Mouse (Mus musculus) embryonic facial prominence, embryonic 13.5 days (tissue): ENCODE results near the gene Spaca4. TPM values are rescaled to one million over a fixed set of nuclear protein-coding genes. Genes with fewer than 3 reads are reported as not detected.

Experiments
- ATAC-seq: fragments of 200-750 bp; cut with Nextera tagmentation; 2 replicates; pipeline ENCODE4 v1.8.0; 2017; ENCODE audit warnings: low read depth; ENCODE audit not compliant: insufficient number of reproducible peaks, insufficient read depth, low FRiP score, low TSS enrichment
- H3K27ac ChIP-seq: fragments of 300-500 bp; sonication (generic); 2 replicates; pipeline ENCODE4 v1.5.1; 2015; ENCODE audit warnings: moderate library complexity, mild to moderate bottlenecking, inconsistent platforms
- H3K27me3 ChIP-seq: fragments of 300-500 bp; sonication (generic); 2 replicates; pipeline ENCODE4 v1.6.1; 2015; ENCODE audit warnings: mild to moderate bottlenecking, inconsistent platforms
- H3K36me3 ChIP-seq: fragments of 300-500 bp; sonication (generic); 2 replicates; pipeline ENCODE4 v1.6.1; 2015; ENCODE audit warnings: mild to moderate bottlenecking, inconsistent platforms
- H3K4me1 ChIP-seq: fragments of 300-500 bp; sonication (generic); 2 replicates; pipeline ENCODE4 v1.6.1; 2015; ENCODE audit warnings: inconsistent platforms
- H3K4me2 ChIP-seq: fragments of 300-500 bp; sonication (generic); 2 replicates; pipeline ENCODE4 v1.6.1; 2015; ENCODE audit warnings: moderate library complexity, mild to moderate bottlenecking, inconsistent platforms
- H3K4me3 ChIP-seq: fragments of 300-500 bp; sonication (generic); 2 replicates; pipeline ENCODE4 v1.5.1; 2015; ENCODE audit warnings: mild to moderate bottlenecking, inconsistent platforms
- H3K9ac ChIP-seq: fragments of 300-500 bp; sonication (generic); 2 replicates; pipeline ENCODE4 v1.6.1; 2015; ENCODE audit warnings: mild to moderate bottlenecking, inconsistent platforms
- H3K9me3 ChIP-seq: fragments of 300-500 bp; sonication (generic); 2 replicates; pipeline ENCODE4 v1.6.1; 2016; ENCODE audit warnings: inconsistent platforms
- WGBS: fragments of 180-500 bp; shearing (Covaris S2); methylation state at CpG from one replicate; pipeline ENCODE4 v1.1.7; 2015; ENCODE audit warnings: mixed read lengths; 5-methylcytosine and 5-hydroxymethylcytosine counted together
- polyA plus RNA-seq: library from polyadenylated mRNA; unstranded; fragments of >200 nt; fragmentation: Nextera tagmentation; extraction: Ambion mirVana; gene quantifications from 2 replicates; pipeline ENCODE4 v1.2.1, GENCODE M21; 2015

Spaca4 gene
- polyA plus RNA-seq, 1 experiment from 2014 or later, result not detected

- Histone ChIP-seq H3K27ac (no peak overlapping the region), H3K4me2 (no peak overlapping the region), H3K27me3 (no peaks in the 10 kb centered on the region), H3K4me3 (no peak overlapping the region), H3K36me3 (peaks cover 48% of the 10 kb centered on the region), H3K9me3 (no peaks in the 10 kb centered on the region), H3K9ac (no peak overlapping the region), H3K4me1 (peaks cover 52% of the 10 kb centered on the region)
- WGBS, result 90% methylated on average over 20 of the region's 20 CpGs
- no peak for ATAC-seq
These were observed 15.0 kb downstream of the Spaca4 start for GRCm38 (mm10) chr7:45710477-45711191.

GRCm38 (mm10) chr7:45709677-45710355 lies 15.8 kb downstream of the Spaca4 start:
- H3K9ac ChIP-seq, result 0 out of 2 replicates have a peak overlapping the region, but pooled peaks have one; percentile 52
- no peak overlapping the region for H3K4me3 ChIP-seq
- no peak for ATAC-seq
- 74% methylated on average over 14 of the region's 14 CpGs for WGBS
- peaks cover 48% of the 10 kb centered on the region for H3K36me3 ChIP-seq
- H3K27ac ChIP-seq, result peak overlapping the region; percentile 39; the same call in 1 of the 2 replicates
- H3K4me1 ChIP-seq, result peaks cover 52% of the 10 kb centered on the region
- no peaks in the 10 kb centered on the region for H3K9me3 ChIP-seq
- H3K27me3 ChIP-seq, result no peaks in the 10 kb centered on the region
- H3K4me2 ChIP-seq, result no peak overlapping the region

GRCm38 (mm10) chr7:45709036-45709435 lies 16.6 kb downstream of the Spaca4 start:
- Histone ChIP-seq H3K27me3 (no peaks in the 10 kb centered on the region), H3K4me2 (peak overlapping the region; percentile 97; the same call in 1 of the 2 replicates), H3K27ac (no peak overlapping the region), H3K4me3 (no peak overlapping the region), H3K36me3 (peaks cover 48% of the 10 kb centered on the region), H3K9me3 (no peaks in the 10 kb centered on the region), H3K4me1 (peaks cover 47% of the 10 kb centered on the region), H3K9ac (0 out of 2 replicates have a peak overlapping the region, but pooled peaks have one; percentile 52)
- no peak for ATAC-seq
- WGBS, result 50% methylated on average over 6 of the region's 6 CpGs

- peak overlapping the region; percentile 52; the same call in 1 of the 2 replicates for H3K9ac ChIP-seq
- 24% methylated on average over 13 of the region's 13 CpGs for WGBS
These were observed 17.3 kb downstream of the Spaca4 start for GRCm38 (mm10) chr7:45708221-45708761.

GRCm38 (mm10) chr7:45707375-45707967 lies 18.1 kb downstream of the Spaca4 start:
- H3K4me2 ChIP-seq, result peak overlapping the region; percentile 97
- peak overlapping the region; percentile 71 for H3K4me3 ChIP-seq
- 1% methylated on average over 27 of the region's 27 CpGs for WGBS
- H3K27ac ChIP-seq, result peak overlapping the region; percentile 90
- no peaks in the 10 kb centered on the region for H3K27me3 ChIP-seq
- H3K9me3 ChIP-seq, result no peaks in the 10 kb centered on the region
- peaks cover 36% of the 10 kb centered on the region for H3K36me3 ChIP-seq
- H3K9ac ChIP-seq, result peak overlapping the region; percentile 52
- H3K4me1 ChIP-seq, result peaks cover 55% of the 10 kb centered on the region
- no peak for ATAC-seq

More at GRCm38 (mm10) chr7:45708221-45708761, 17.3 kb downstream of the Spaca4 start:
- H3K36me3 ChIP-seq, result peaks cover 44% of the 10 kb centered on the region
- peak overlapping the region; percentile 97 for H3K4me2 ChIP-seq
- peaks cover 52% of the 10 kb centered on the region for H3K4me1 ChIP-seq
- H3K9me3 ChIP-seq, result no peaks in the 10 kb centered on the region
- ATAC-seq, result no peak
- no peaks in the 10 kb centered on the region for H3K27me3 ChIP-seq
- peak overlapping the region; percentile 71; the same call in 1 of the 2 replicates for H3K4me3 ChIP-seq
- H3K27ac ChIP-seq, result peak overlapping the region; percentile 90

- H3K9me3 ChIP-seq, result no peaks in the 10 kb centered on the region
- WGBS, result under 1% methylated on average over 43 of the region's 45 CpGs
- peak overlapping the region; percentile 71 for H3K4me3 ChIP-seq
- peak overlapping the region; percentile 97 for H3K4me2 ChIP-seq
- H3K27me3 ChIP-seq, result no peaks in the 10 kb centered on the region
- 0 out of 2 replicates have a peak, but pooled peaks have one; percentile 10 for ATAC-seq
- peak overlapping the region; percentile 91 for H3K9ac ChIP-seq
- peak overlapping the region; percentile 90 for H3K27ac ChIP-seq
- H3K36me3 ChIP-seq, result peaks cover 29% of the 10 kb centered on the region
- H3K4me1 ChIP-seq, result peaks cover 55% of the 10 kb centered on the region
These were observed 18.8 kb downstream of the Spaca4 start for GRCm38 (mm10) chr7:45706721-45707241.

- Histone ChIP-seq H3K36me3 (peaks cover 20% of the 10 kb centered on the region), H3K27ac (peak overlapping the region; percentile 90), H3K4me3 (peak overlapping the region; percentile 71), H3K4me2 (peak overlapping the region; percentile 97), H3K9me3 (no peaks in the 10 kb centered on the region), H3K9ac (peak overlapping the region; percentile 91), H3K4me1 (peaks cover 64% of the 10 kb centered on the region), H3K27me3 (no peaks in the 10 kb centered on the region; the same call in 1 of the 2 replicates)
- ATAC-seq, result no peak
- 0% methylated on average over 7 of the region's 7 CpGs for WGBS
These were observed 19.7 kb downstream of the Spaca4 start for GRCm38 (mm10) chr7:45705873-45706281.

- H3K9me3 ChIP-seq, result no peaks in the 10 kb centered on the region
- H3K4me1 ChIP-seq, result peaks cover 68% of the 10 kb centered on the region
- peaks cover 16% of the 10 kb centered on the region for H3K36me3 ChIP-seq
- peak overlapping the region; percentile 97 for H3K4me2 ChIP-seq
- no peak for ATAC-seq
- H3K27ac ChIP-seq, result peak overlapping the region; percentile 90
- peak overlapping the region; percentile 71 for H3K4me3 ChIP-seq
- under 1% methylated on average over 21 of the region's 21 CpGs for WGBS
- peaks cover 2% of the 10 kb centered on the region for H3K27me3 ChIP-seq
- peak overlapping the region; percentile 91 for H3K9ac ChIP-seq
These were observed 20.2 kb downstream of the Spaca4 start for GRCm38 (mm10) chr7:45705443-45705864.

GRCm38 (mm10) chr7:45704730-45705442 lies 20.7 kb downstream of the Spaca4 start, which contains the start of gene Dbp:
Gene Dbp (plus strand): TSS chr7:45705088.
- peak within 1 kb of the TSS; percentile 71 for H3K4me3 ChIP-seq
- H3K36me3 ChIP-seq, result peaks cover 10% of the 10 kb centered on the region
- H3K9ac ChIP-seq, result peak within 1 kb of the TSS; percentile 91
- peak; percentile 87 for ATAC-seq
- peak within 1 kb of the TSS; percentile 90 for H3K27ac ChIP-seq
- no peaks in the 10 kb centered on the region for H3K9me3 ChIP-seq
- H3K4me1 ChIP-seq, result peaks cover 74% of the 10 kb centered on the region
- under 1% methylated on average over 36 of the region's 36 CpGs for WGBS
- H3K27me3 ChIP-seq, result peaks cover 8% of the 10 kb centered on the region
- peak within 1 kb of the TSS; percentile 97 for H3K4me2 ChIP-seq

GRCm38 (mm10) chr7:45704046-45704559 lies 21.5 kb downstream of the Spaca4 start:
- H3K36me3 ChIP-seq, result peaks cover 2% of the 10 kb centered on the region; the same call in 1 of the 2 replicates
- WGBS, result under 1% methylated on average over 13 of the region's 13 CpGs
- peaks cover 74% of the 10 kb centered on the region for H3K4me1 ChIP-seq
- H3K4me2 ChIP-seq, result peak overlapping the region; percentile 97
- H3K4me3 ChIP-seq, result peak overlapping the region; percentile 71
- H3K27me3 ChIP-seq, result peaks cover 16% of the 10 kb centered on the region
- peak overlapping the region; percentile 88 for H3K27ac ChIP-seq
- ATAC-seq, result no peak
- no peaks in the 10 kb centered on the region for H3K9me3 ChIP-seq
- peak overlapping the region; percentile 61 for H3K9ac ChIP-seq
